Comparison of ENCODE assay signal across 8 mouse cellular contexts in genomic region chr4:108165152-108165895, GRCm38 (mm10). TPM values are rescaled to one million over a fixed set of nuclear protein-coding genes. Genes with fewer than 3 reads are reported as not detected.
DNase-seq lines count a peak whose midpoint lies in the region; ATAC-seq and TF ChIP-seq lines count a peak whose summit lies in the region.

Echdc2 (plus strand) TSS chr4:108165437.

- peak within 1 kb of the TSS; percentile 66 for H3K4me3 ChIP-seq in forebrain, embryonic 15.5 days
- peak within 1 kb of the TSS; percentile 56 for H3K4me3 ChIP-seq in layer of hippocampus, adult 2 months

- H3K9ac ChIP-seq in forebrain, embryonic 15.5 days (replicated peaks), result peak within 1 kb of the TSS; percentile 59

- peaks cover 10% of the 10 kb centered on the region; the same call in 1 of the 2 replicates for H3K4me1 ChIP-seq in forebrain, embryonic 15.5 days

- H3K27me3 ChIP-seq in forebrain, embryonic 15.5 days, result no peaks in the 10 kb centered on the region

- no peaks in the 10 kb centered on the region for H3K36me3 ChIP-seq in forebrain, embryonic 15.5 days

- H3K4me2 ChIP-seq in forebrain, embryonic 15.5 days (replicated peaks), result peak within 1 kb of the TSS; percentile 99

- peak; percentile 64; the same call in 1 of the 2 replicates for ATAC-seq in cerebellum, adult (ENCODE audit: insufficient number of reproducible peaks, low FRiP score, low TSS enrichment)
- peak; percentile 38; the same call in 1 of the 2 replicates for ATAC-seq in forebrain, embryonic 15.5 days (replicated peaks)
- no peak for ATAC-seq in inflammation-experienced regulatory T-cells, adult 6 months

- H3K27ac ChIP-seq in forebrain, embryonic 15.5 days (replicated peaks), result no peak within 1 kb of the TSS
- H3K27ac ChIP-seq in layer of hippocampus, adult 2 months, result no peak within 1 kb of the TSS; the same call in 1 of the 2 replicates

- intact Hi-C loops in heart, postnatal 25 days (cut with DNase I), result loop anchor here (5.0 kb wide), 1 partner anchor 152 kb away; no protein-coding TSS in a partner anchor

- H3K9me3 ChIP-seq in forebrain, embryonic 15.5 days, result no peaks in the 10 kb centered on the region

- WGBS in forebrain, embryonic 15.5 days, result under 1% methylated on average over 43 of the region's 43 CpGs

- DNase-seq in R1 (ENCODE audit: low read depth, low spot score), result peak; percentile 64
- DNase-seq in heart, postnatal 25 days (ENCODE audit: low spot score), result no peak
- peak in 1 of 2 experiments; percentile 15 for DNase-seq in layer of hippocampus, adult 2 months (ENCODE audit: low spot score in 2 of 2)
- peak; percentile 36 for DNase-seq in lung, postnatal 36 days
- DNase-seq in skeletal muscle tissue, adult 2 months (ENCODE audit: low read depth, low spot score), result peak; percentile 10

- TF ChIP-seq CTCF in layer of hippocampus, adult 2 months (conservative IDR thresholded peaks at IDR 0.05), result peak; percentile 57

RNA-seq across cellular contexts. Expression of gene Echdc2, which starts in this region (rescaled TPM):
- polyA plus RNA-seq in forebrain, embryonic 15.5 days (2015; fragmentation: Nextera tagmentation; extraction: Ambion mirVana), result 10.0 and 10.4 TPM in 2 replicates
- 10 to 100 TPM; 27.3 to 28.3 TPM for total RNA-seq in heart, postnatal 25 days (2021)
- total RNA-seq in layer of hippocampus, adult 2 months (2021), result 10 to 100 TPM; 20.2 to 21.1 TPM
- 1 to 10 TPM; 1.6 to 3.1 (median 2.5) TPM for polyA plus RNA-seq in inflammation-experienced regulatory T-cells, adult 6 months (2017; shearing (Covaris generic))
